Mouse (Mus musculus): ENCODE data around the gene Zfp329.
"Not testable (repeated sequence)": the region's sequence is repeated elsewhere in the genome, so short reads cannot be mapped to it uniquely, and the experiment has no call there.

Gene Zfp329

GRCm38 (mm10) chr7:12818521-12819295 lies at the start of gene Zfp329:
Zfp329 (minus strand) TSS chr7:12818858.
- peak; percentile 85 for DNase-seq (ENCODE audit: low spot score)

DNA sequence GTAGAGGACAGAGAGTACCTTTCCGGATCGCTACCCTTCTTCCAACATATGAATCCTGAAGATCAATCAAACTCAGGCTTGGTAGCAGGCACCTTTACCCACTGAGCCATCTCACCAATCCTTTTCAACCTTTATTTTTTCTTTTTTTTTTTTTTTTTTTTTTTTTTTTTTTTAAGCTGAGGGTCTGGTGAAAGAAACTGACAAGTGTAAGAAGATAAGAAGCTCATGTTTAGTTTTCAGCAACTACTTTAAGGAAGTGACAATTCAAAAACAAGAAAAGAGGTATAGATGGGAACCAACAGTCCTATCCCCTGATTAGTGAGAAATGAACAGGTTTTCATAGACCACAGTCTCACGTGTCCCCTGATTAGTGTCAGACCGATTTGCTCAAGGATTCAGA lies 17.1 kb upstream of the Zfp329 start:
- DNase-seq (ENCODE audit: low spot score), result no peak

DNA sequence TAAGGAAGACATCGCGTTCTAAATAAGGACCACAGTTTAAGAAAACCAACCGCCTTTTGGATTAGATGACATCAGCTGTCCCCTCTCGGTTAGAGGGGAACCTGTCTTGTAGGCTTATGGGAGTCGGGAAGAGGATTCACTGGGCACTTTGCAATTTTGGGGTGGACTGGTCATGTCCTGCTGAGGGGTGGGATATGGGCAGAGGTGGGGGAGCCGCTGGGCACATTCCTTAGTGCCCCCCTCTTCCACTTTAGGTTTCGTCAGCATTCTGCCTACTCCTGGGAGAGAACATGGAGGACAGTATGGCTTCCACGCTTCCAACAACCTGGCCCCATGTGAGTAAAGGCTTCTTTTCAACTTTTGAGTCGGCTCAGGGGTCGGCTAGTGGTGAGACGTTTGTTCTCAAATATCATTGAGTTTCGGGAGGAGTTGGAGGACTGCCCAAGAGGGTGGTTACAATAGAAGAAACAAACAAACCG lies 16.6 kb upstream of the Zfp329 start:
- peak; percentile 47 for DNase-seq (ENCODE audit: low spot score)

DNA sequence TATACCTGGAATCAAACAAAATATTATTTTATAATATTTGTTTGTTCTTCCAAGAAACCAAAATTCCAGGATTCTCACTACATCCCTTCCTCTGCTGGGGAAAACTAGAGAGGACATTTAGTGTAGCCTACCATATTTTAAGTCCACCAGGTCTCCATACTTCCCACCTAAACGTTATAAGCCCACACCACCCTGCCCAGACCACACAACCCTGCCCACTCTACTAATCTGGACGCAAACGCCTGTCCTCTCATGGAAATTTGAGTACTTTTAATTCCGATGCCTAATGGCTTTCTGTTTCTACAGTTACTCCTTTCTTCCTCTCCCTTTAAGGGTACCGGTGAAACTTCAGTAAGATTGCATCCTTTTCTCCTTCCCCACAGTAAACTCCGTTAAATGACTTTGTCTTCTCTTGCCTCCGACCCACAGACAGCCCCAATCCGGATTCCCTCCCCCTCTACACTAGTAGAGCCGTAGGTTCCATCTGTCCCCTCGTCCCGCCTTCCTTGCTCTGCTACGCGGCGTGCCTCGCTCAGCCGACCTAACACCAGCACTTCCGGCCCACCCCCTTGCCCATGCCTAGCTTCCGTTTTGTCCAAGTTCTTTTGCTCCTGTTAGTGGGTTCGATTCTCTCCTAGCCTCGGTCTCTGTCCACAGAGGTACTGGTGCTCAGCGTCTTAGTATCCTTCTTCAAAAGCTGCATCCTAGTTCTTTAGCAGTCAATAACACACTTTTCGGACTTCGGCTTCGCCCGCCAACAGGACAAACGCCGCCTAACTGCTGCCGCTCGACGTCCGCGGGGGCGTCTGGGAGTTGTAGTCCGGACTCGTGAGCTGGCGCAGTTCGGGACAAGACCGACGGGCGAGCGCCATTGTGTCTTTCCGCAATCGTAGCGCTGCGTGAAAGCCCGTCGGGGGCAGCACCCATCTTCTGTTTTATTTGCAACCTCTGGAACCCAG lies 15.8 kb upstream of the Zfp329 start, which contains the start of gene Zfp110:
Zfp110 (plus strand) TSS at position 600 of the 959 bp plus-strand sequence.
- peak; percentile 86 for DNase-seq (ENCODE audit: low spot score)

DNA sequence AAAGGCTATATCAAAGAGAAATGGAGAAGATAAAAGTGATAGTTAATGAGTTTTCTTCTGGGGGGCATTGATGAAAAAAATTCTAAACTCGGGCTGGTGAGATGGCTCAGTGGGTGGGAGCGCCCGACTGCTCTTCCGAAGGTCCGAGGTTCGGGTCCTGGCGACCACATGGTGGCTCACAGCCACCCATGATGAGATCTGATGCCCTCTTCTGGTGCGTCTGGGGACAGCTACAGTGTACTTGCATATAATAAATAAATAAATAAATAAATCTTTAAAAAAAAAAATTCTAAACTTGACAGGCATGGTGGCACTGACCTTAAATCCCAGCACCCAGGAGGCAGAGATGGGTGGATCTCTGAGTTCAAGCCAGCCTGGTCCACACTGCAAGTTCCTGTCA lies 3.1 kb downstream of the Zfp329 start:
- no peak for DNase-seq (ENCODE audit: low spot score)

DNA sequence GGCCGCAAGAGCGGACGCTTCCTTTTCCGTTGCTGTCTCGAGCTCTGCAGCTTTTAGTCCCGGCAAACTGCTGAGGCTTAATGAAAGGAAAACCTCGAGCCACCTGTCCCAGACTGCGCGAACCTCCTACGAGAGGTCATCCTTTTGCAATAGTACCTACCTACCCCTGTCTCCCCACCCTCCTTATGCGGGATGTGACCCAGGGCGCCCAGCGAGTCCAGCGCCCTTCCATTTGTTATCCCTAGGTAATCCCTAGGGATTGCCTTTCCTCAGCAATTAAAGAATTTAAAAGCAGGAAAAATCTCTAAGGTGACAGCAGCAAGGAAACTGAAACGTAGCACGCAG lies 15.0 kb downstream of the Zfp329 start:
- no peak for DNase-seq (ENCODE audit: low spot score)

- DNase-seq (ENCODE audit: low spot score), result no peak
These were observed 15.6 kb downstream of the Zfp329 start, which contains the start of gene Zscan18 for GRCm38 (mm10) chr7:12802866-12803726. Zscan18 (minus strand) TSS chr7:12803635.

DNA sequence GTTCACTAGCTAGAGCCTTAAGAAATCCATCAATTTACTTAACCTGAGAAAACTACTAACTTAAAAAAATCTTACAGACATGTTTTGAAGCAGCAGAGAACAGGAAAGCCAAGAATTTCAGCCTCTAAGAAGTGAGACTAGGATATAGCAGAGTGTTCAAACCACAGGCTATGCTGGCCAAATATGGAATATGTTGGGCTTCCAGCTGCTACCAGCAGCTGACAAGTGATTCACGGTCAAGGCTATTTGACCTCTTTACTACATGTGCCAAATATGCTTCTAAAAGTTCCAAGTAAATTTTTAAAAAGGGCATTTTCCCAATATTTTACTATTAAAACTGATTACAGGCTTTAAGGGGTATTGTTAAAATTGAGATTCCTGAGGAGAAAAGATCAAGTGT lies 19.1 kb downstream of the Zfp329 start:
- DNase-seq (ENCODE audit: low spot score), result peak; percentile 6

DNA sequence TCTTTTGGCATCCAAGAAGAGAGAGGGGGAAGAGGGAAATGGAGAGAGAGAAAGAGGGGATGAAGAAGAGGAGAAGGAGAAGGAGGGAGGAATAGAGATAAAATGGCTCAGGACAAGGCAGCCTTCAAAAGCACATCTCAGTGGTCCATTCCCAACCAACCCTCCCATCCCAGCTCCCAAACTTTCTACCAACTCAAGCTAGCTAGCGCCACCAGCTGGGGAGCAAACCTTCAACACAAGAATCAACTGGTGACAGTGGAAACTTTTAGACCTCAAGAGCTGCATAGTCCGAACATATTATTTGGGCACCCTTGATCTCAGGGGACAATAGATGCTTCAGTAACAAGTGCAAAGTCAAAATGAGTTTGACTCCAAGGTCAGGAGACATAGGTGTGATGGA lies 20.7 kb downstream of the Zfp329 start:
- DNase-seq (ENCODE audit: low spot score), result no peak

DNA sequence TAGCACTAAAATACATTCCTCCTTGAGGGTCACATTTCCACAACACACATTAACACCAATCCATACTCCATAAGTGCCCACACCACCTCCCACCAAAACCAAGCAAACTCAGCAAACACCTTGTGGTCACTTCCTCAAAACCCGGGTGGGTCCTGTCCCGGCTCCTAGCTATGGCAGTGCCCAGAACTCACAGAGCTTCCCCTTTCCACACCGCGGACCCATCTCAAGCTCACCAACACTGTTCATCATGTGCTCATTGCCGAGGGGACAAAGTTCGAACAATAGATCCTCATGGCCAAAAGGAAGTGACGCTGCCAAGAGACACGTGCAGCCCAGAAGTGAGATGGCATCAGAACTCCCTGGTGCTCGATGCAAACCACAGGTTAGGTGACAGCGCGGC lies 26.0 kb downstream of the Zfp329 start:
- not testable (repeated sequence) for DNase-seq (ENCODE audit: low spot score)

DNA sequence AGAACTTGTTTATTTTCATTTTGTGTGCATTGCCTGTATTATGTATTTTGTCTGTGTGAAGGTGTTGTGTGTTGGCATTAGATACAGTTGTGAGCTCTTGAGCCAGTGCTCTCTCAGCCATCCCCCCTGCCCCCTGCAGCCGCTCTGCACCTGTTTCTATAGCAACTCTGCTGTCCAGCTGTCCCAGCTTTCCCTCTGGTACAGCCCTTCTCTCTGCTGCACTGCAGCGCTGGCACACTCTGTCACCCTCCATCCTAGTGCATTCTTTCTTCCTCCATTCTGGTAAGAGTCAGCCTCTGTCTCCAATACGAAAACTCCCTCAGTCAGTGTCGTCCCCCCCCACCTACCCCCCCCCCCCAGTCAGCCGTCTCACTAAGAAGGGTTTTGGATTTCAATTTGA lies 30.6 kb downstream of the Zfp329 start:
- DNase-seq (ENCODE audit: low spot score), result no peak

DNA sequence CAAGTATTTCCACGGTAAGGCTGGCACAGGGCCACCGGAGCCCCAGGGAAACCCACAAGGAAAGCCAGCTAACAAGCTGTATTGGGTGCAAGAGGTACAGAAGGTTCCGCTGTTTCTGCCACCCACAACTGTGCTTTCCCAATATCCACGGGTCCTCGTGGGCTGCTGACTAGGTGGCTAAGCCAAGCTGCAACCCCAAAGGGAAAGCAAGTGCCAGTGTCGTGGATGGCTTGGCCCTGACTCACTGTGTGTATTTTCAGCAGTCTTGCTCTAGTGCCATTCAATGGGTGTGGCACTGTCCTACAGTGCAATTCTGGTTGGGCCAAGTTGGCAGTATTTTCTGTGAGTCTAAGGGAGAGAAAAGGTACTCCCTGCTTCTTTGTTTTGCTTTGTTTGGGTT lies 31.3 kb downstream of the Zfp329 start:
- DNase-seq (ENCODE audit: low spot score), result peak; percentile 13

DNA sequence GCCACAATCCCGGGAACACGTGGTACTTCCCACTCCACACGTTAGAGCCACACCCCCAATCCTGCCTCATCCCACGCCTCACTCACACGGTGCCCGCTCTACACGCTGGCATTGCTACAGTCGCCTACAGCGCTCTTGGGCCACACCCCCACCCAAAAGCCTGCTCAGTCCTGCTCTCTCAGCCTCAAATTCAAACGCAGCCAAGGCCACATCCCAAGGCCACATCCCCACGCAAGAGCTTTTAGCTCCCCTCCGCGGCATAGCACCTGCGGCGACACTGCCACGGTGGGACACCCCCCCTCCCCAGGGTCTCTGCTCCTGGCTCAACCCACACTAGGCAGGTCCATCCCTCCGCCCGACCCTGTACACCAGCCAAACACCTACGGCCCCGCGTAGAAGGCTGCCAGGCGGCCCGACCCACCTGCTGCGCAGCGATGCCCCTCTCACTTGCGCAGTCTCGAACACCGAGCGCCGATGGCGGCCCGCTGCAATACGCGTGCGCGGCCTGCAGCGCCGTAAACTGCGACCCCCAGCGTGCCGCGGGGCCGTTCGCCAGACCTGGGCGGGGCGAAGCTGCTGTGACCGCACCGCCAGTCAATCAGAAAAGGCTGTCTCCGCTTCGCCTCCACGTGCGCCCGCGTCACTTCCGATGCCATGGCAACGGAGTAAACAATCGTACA lies 38.4 kb downstream of the Zfp329 start:
- no peak for DNase-seq (ENCODE audit: low spot score)

GRCm38 (mm10) chr7:12779782-12780150 lies 38.9 kb downstream of the Zfp329 start:
- DNase-seq (ENCODE audit: low spot score), result no peak

DNA sequence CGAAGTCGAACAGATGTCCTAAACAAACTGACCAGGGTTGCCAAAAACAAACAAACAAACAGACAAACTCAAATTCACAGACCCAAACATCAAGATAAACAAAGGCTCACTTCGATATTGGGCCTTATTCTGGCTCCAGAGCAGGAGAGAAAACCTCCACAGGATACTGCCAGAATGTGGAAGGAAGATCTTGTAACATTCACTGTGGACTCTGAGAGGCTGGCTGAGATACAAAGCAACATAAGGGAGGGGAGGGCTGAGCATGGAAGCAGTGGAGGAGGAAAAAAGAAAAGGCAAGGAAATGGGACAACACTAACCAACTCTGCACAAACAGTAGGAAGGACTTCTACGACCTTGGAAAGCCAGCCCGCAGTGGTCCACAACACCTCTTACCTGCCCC lies 39.5 kb downstream of the Zfp329 start:
- DNase-seq (ENCODE audit: low spot score), result no peak

- DNase-seq (ENCODE audit: low spot score), result peak; percentile 7
These were observed 44.1 kb downstream of the Zfp329 start for GRCm38 (mm10) chr7:12774606-12775005.

DNA sequence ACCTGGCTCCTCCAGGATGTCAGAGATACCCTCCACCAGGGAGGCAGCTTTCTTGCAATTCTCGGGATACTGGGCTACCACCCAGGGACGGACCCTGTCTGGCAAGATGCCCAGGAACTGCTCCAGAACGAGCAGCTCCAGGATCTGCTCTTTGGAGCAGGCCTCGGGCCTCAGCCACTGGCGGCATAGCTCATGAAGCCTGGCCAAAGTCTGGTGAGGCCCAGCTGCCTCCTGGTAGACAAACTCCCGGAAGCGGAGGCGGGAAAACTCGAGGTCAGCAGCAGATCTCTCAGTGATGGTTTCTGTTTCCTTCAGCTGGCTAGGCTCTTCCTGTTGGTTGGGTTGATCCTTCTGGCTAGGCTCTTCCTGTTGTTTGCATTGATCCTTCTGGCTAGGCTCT lies 44.5 kb downstream of the Zfp329 start:
- DNase-seq (ENCODE audit: low spot score), result no peak

Measured in adipocyte (in vitro differentiated cells).